Mouse (Mus musculus): Measurements from ENCODE around the gene Celf5. TPM values are rescaled to one million over a fixed set of nuclear protein-coding genes. Genes with fewer than 3 reads are reported as not detected.

Gene Celf5
- polyA plus RNA-seq, 1 experiment from 2014 or later, result 46.6 TPM

DNA sequence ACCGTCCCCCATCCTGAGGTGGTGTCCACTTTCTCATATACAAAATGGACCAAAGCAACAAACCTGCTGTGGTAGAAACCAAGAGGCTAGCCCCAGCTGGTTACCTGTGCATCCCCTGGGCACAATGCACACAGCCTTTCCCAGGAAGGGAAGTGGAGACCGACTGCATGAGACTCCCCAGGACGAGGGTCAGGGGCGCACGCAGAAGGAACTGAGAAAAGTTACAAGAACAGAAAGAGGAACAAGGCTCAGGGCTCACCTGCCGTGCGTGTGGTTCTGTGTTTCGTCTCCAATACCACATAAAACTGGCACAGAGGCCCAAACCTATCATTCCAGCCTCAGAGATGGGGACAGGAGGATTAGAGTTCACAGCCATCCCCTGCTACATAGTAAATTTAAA lies 34.7 kb upstream of the Celf5 start:
- no peaks in the 10 kb centered on the region for H3K9me3 ChIP-seq (ENCODE audit: control insufficient read depth, low read length)
- H3K9ac ChIP-seq, result no peak overlapping the region
- ATAC-seq (ENCODE audit: low FRiP score) (no peak), DNase-seq (ENCODE audit: low spot score) (no peak)
- H3K4me1 ChIP-seq (replicated peaks; ENCODE audit: control insufficient read depth, insufficient read depth, low read length), result no peaks in the 10 kb centered on the region
- WGBS, result 82% methylated on average over 8 of the region's 8 CpGs
- no peak overlapping the region for H3K4me2 ChIP-seq (replicated peaks)
- peaks cover 2% of the 10 kb centered on the region; the same call in 1 of the 2 replicates for H3K27me3 ChIP-seq (ENCODE audit: control insufficient read depth, insufficient read depth, low read length)
- H3K27ac ChIP-seq, result no peak overlapping the region
- no peaks in the 10 kb centered on the region for H3K36me3 ChIP-seq (replicated peaks; ENCODE audit: control insufficient read depth, insufficient read depth)
- no peak overlapping the region for H3K4me3 ChIP-seq (replicated peaks; ENCODE audit: low read length)

GRCm38 (mm10) chr10:81513798-81514197 lies 31.3 kb upstream of the Celf5 start:
- H3K36me3 ChIP-seq (replicated peaks; ENCODE audit: control insufficient read depth, insufficient read depth), result no peaks in the 10 kb centered on the region
- no peaks in the 10 kb centered on the region for H3K9me3 ChIP-seq (ENCODE audit: control insufficient read depth, low read length)
- no peak overlapping the region for H3K27ac ChIP-seq
- no peak overlapping the region for H3K9ac ChIP-seq
- H3K4me2 ChIP-seq (replicated peaks), result no peak overlapping the region
- H3K4me1 ChIP-seq (replicated peaks; ENCODE audit: control insufficient read depth, insufficient read depth, low read length), result no peaks in the 10 kb centered on the region
- ATAC-seq (ENCODE audit: low FRiP score), result no peak
- H3K27me3 ChIP-seq (ENCODE audit: control insufficient read depth, insufficient read depth, low read length), result peaks cover 7% of the 10 kb centered on the region; the same call in 1 of the 2 replicates
- no peak overlapping the region for H3K4me3 ChIP-seq (replicated peaks; ENCODE audit: low read length)
- no peak for DNase-seq (ENCODE audit: low spot score)
- WGBS, result 87% methylated on average over 5 of the region's 5 CpGs

DNA sequence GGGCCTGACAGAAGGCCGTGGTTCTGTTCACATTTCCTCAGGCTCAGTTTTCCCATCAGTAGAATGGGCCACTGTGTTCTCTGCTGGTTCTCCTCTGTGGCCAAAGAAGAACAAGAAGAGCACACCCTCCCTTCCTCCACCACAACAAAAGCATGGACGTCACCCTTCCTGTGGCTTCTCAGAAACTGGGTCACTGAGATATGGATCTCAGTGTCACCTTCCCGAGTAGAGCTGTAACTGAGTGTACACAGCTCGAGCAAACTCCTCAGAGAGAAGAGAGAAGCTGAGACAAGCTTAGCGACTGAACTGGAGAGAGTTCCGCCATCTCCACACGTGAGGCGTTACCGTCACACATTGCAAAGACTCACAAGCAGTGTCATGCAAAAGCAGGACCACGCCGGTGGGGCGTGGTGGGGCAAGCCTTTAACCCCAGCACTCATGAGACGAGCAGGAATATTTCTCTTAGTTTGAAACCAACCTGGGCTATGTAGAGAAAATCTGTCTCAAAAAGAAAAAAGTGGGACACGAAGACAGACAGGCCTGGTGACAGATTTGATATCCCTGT lies 27.8 kb upstream of the Celf5 start:
- Histone ChIP-seq H3K27ac (no peak overlapping the region), H3K9me3 (ENCODE audit: control insufficient read depth, low read length) (no peaks in the 10 kb centered on the region), H3K9ac (no peak overlapping the region), H3K27me3 (ENCODE audit: control insufficient read depth, insufficient read depth, low read length) (peaks cover 7% of the 10 kb centered on the region; the same call in 1 of the 2 replicates), H3K4me2 (replicated peaks) (no peak overlapping the region), H3K4me3 (replicated peaks; ENCODE audit: low read length) (no peak overlapping the region), H3K36me3 (replicated peaks; ENCODE audit: control insufficient read depth, insufficient read depth) (no peaks in the 10 kb centered on the region), H3K4me1 (replicated peaks; ENCODE audit: control insufficient read depth, insufficient read depth, low read length) (no peaks in the 10 kb centered on the region)
- no peak for ATAC-seq (ENCODE audit: low FRiP score)
- no peak for DNase-seq (ENCODE audit: low spot score)
- 88% methylated on average over 14 of the region's 14 CpGs for WGBS

DNA sequence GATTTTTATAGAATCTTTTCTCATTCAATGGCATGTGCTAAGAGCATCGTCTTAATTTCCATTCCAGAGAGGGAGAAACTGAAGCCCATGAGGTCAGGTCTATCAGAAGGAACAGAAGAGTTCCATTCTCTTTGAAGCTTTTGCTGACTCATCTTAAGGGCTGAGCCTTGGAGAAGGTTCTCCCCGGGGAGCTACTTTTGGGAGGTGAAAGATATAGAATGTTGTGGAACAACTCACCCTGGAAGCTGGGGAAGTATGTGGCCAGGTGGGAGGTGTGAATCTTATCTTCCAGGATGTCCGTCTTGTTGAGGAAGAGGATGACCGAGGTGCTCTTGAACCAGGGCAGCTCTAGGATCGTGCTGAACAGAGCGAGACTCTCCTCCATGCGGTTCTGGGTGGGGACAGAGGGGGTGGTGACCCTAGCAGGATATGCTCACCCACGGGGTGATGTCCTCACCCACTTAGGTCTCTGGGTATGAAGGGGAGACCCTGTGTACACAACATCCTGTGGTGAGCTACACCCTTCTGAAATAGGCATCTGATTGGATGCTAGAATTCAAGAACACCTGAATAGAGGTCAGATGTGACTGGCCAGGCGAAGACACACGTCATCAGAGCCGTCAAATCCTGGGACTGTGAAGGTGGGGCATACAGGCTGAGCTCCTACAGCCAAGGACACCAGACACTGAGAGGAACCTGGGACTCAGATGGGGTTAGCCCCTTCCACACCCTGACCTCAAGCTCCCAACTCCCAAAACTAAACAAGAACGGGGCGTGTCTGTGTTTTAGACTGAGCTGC lies 25.4 kb upstream of the Celf5 start:
- no peaks in the 10 kb centered on the region for H3K4me1 ChIP-seq (replicated peaks; ENCODE audit: control insufficient read depth, insufficient read depth, low read length)
- H3K9ac ChIP-seq, result no peak overlapping the region
- WGBS, result 72% methylated on average over 13 of the region's 13 CpGs
- peaks cover 16% of the 10 kb centered on the region for H3K27me3 ChIP-seq (ENCODE audit: control insufficient read depth, insufficient read depth, low read length)
- H3K27ac ChIP-seq, result no peak overlapping the region
- H3K36me3 ChIP-seq (replicated peaks; ENCODE audit: control insufficient read depth, insufficient read depth), result no peaks in the 10 kb centered on the region
- no peaks in the 10 kb centered on the region for H3K9me3 ChIP-seq (ENCODE audit: control insufficient read depth, low read length)
- H3K4me3 ChIP-seq (replicated peaks; ENCODE audit: low read length), result no peak overlapping the region
- no peak overlapping the region for H3K4me2 ChIP-seq (replicated peaks)
- ATAC-seq (ENCODE audit: low FRiP score) (no peak), DNase-seq (ENCODE audit: low spot score) (no peak)

- Histone ChIP-seq H3K4me3 (replicated peaks; ENCODE audit: low read length) (no peak overlapping the region), H3K4me2 (replicated peaks) (no peak overlapping the region), H3K27me3 (ENCODE audit: control insufficient read depth, insufficient read depth, low read length) (peaks cover 12% of the 10 kb centered on the region; the same call in 1 of the 2 replicates), H3K4me1 (replicated peaks; ENCODE audit: control insufficient read depth, insufficient read depth, low read length) (no peaks in the 10 kb centered on the region), H3K9ac (no peak overlapping the region), H3K27ac (no peak overlapping the region), H3K36me3 (replicated peaks; ENCODE audit: control insufficient read depth, insufficient read depth) (no peaks in the 10 kb centered on the region), H3K9me3 (ENCODE audit: control insufficient read depth, low read length) (no peaks in the 10 kb centered on the region)
- WGBS, result 44% methylated on average over 6 of the region's 6 CpGs
- no peak for ATAC-seq (ENCODE audit: low FRiP score)
- no peak for DNase-seq (ENCODE audit: low spot score)
These were observed 24.6 kb upstream of the Celf5 start for GRCm38 (mm10) chr10:81507095-81507494.

GRCm38 (mm10) chr10:81505016-81505664 lies 22.6 kb upstream of the Celf5 start:
- no peak for ATAC-seq (ENCODE audit: low FRiP score)
- WGBS, result 81% methylated on average over 13 of the region's 15 CpGs
- DNase-seq (ENCODE audit: low spot score), result no peak

DNA sequence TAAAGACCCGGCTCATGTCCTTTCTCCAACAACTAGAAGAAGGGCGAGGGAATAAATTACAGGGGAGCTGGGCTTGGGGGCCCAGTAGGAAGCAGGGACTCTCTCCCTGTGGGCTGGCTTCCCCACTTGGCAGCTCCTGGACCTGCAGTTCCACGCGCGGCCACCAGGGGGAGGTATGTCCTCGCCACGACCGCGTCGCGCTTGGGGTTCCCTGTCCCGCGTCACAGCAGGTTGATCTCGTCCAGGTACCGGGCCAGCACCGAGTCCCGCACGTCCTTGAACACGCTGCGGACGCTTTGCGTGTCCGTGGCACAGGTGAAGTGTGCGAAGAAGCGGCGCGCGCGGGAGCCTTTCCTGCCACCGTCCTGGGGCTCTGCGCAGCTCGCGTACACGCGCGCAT lies 20.1 kb upstream of the Celf5 start:
- Histone ChIP-seq H3K27me3 (ENCODE audit: control insufficient read depth, insufficient read depth, low read length) (peaks cover 9% of the 10 kb centered on the region; the same call in 1 of the 2 replicates), H3K9me3 (ENCODE audit: control insufficient read depth, low read length) (no peaks in the 10 kb centered on the region), H3K27ac (no peak overlapping the region), H3K4me1 (replicated peaks; ENCODE audit: control insufficient read depth, insufficient read depth, low read length) (no peaks in the 10 kb centered on the region), H3K4me3 (replicated peaks; ENCODE audit: low read length) (peak overlapping the region; percentile 33), H3K36me3 (replicated peaks; ENCODE audit: control insufficient read depth, insufficient read depth) (no peaks in the 10 kb centered on the region), H3K9ac (peak overlapping the region; percentile 58; the same call in 1 of the 2 replicates), H3K4me2 (replicated peaks) (peak overlapping the region; percentile 61)
- DNase-seq (ENCODE audit: low spot score), result peak; percentile 86
- ATAC-seq (ENCODE audit: low FRiP score), result peak; percentile 57
- 2% methylated on average over 30 of the region's 36 CpGs for WGBS

More at GRCm38 (mm10) chr10:81505016-81505664, 22.6 kb upstream of the Celf5 start:
- Histone ChIP-seq H3K4me3 (replicated peaks; ENCODE audit: low read length) (no peak overlapping the region), H3K27me3 (ENCODE audit: control insufficient read depth, insufficient read depth, low read length) (peaks cover 9% of the 10 kb centered on the region; the same call in 1 of the 2 replicates), H3K9me3 (ENCODE audit: control insufficient read depth, low read length) (no peaks in the 10 kb centered on the region), H3K27ac (no peak overlapping the region), H3K36me3 (replicated peaks; ENCODE audit: control insufficient read depth, insufficient read depth) (no peaks in the 10 kb centered on the region), H3K4me1 (replicated peaks; ENCODE audit: control insufficient read depth, insufficient read depth, low read length) (no peaks in the 10 kb centered on the region), H3K9ac (no peak overlapping the region), H3K4me2 (replicated peaks) (no peak overlapping the region)

DNA sequence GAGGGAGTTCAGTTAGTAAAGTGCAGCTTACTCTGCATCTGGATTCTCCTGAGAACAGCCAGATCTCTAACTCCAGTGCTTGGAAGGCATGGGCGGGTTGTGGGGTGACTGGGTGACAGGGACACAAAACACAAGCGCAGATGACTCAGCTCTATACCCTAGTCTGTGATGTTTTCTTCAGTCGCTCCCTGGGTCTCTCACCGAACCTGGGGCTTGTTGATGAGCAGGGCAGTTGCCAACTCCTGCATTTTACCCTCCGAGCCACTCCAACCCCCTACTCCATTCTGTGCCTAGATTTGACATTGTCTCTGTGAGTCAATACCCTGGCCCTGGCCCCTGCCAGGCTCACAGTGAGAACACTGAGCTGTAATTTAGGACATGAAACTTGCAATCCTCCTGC lies 19.4 kb upstream of the Celf5 start:
- Histone ChIP-seq H3K27me3 (ENCODE audit: control insufficient read depth, insufficient read depth, low read length) (peaks cover 9% of the 10 kb centered on the region; the same call in 1 of the 2 replicates), H3K9me3 (ENCODE audit: control insufficient read depth, low read length) (no peaks in the 10 kb centered on the region), H3K27ac (no peak overlapping the region), H3K4me2 (replicated peaks) (no peak overlapping the region), H3K36me3 (replicated peaks; ENCODE audit: control insufficient read depth, insufficient read depth) (no peaks in the 10 kb centered on the region), H3K9ac (no peak overlapping the region), H3K4me3 (replicated peaks; ENCODE audit: low read length) (no peak overlapping the region), H3K4me1 (replicated peaks; ENCODE audit: control insufficient read depth, insufficient read depth, low read length) (peaks cover 5% of the 10 kb centered on the region)
- DNase-seq (ENCODE audit: low spot score) (no peak), ATAC-seq (ENCODE audit: low FRiP score) (no peak)
- 87% methylated on average over 5 of the region's 5 CpGs for WGBS

GRCm38 (mm10) chr10:81500032-81500431 lies 17.5 kb upstream of the Celf5 start, which contains the start of gene S1pr4:
Gene S1pr4, minus strand, starts transcription at chr10:81500132.
- Histone ChIP-seq H3K4me2 (replicated peaks) (no peak within 1 kb of the TSS), H3K27me3 (ENCODE audit: control insufficient read depth, insufficient read depth, low read length) (peaks cover 9% of the 10 kb centered on the region; the same call in 1 of the 2 replicates), H3K9ac (no peak within 1 kb of the TSS), H3K27ac (no peak within 1 kb of the TSS), H3K9me3 (ENCODE audit: control insufficient read depth, low read length) (no peaks in the 10 kb centered on the region), H3K4me3 (replicated peaks; ENCODE audit: low read length) (no peak within 1 kb of the TSS), H3K36me3 (replicated peaks; ENCODE audit: control insufficient read depth, insufficient read depth) (no peaks in the 10 kb centered on the region), H3K4me1 (replicated peaks; ENCODE audit: control insufficient read depth, insufficient read depth, low read length) (peaks cover 11% of the 10 kb centered on the region)
- DNase-seq (ENCODE audit: low spot score) (no peak), ATAC-seq (ENCODE audit: low FRiP score) (no peak)
- 79% methylated on average over 3 of the region's 3 CpGs for WGBS
